Mouse (Mus musculus): Measurements from ENCODE around the gene Atp6v1f. TPM values are rescaled to one million over a fixed set of nuclear protein-coding genes. Genes with fewer than 3 reads are reported as not detected.

The Atp6v1f gene
- total and polyA plus RNA-seq, 3 experiments = 312 to 349 TPM; not detected in 1

DNA sequence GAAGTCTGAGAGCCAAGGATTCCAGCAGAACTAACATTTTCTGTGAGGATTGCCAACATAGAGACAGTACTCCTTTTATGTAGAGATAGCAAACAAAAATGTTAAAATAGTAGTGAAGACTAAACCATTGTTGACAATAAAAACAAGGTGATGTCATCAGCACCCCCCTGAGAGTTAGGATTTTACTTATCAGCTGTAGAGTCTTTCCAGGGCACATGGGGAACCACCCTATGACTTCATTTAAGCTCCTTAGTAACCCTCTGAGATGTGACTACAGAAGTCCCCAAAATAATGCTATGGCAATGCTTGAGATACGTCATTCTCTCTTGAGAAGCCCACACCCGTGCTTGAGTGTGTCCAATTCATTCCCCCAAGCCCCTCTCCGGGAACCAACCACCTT lies 4.1 kb upstream of the Atp6v1f start:
- no peaks in the 10 kb centered on the region for H3K9me3 ChIP-seq (replicated peaks; ENCODE audit: insufficient read depth, low read length)
- DNase-seq (ENCODE audit: low read depth, low spot score) = no peak
- peaks cover 6% of the 10 kb centered on the region for H3K79me2 ChIP-seq (ENCODE audit: control insufficient read depth, insufficient read depth, low read length, poor library complexity)
- H3K36me3 ChIP-seq (ENCODE audit: control insufficient read depth in 1 of 2, insufficient read depth in 2 of 2, low read length in 2 of 2) = peaks cover 0 to 3% of the 10 kb centered on the region in 2 experiments; a peak in 1 of 4 replicates
- H3K4me3 ChIP-seq (ENCODE audit: control insufficient read depth in 1 of 2, insufficient read depth in 1 of 2, low read depth in 2 of 2, low read length in 2 of 2) = no peak overlapping the region
- TF ChIP-seq ETS1 (IDR thresholded peaks at IDR 0.05; ENCODE audit: low read depth, low read length) (peak; percentile 53), RAD21 (IDR thresholded peaks at IDR 0.05; ENCODE audit: low read depth, low read length) (no peak)
- H3K27ac ChIP-seq (ENCODE audit: control insufficient read depth, low read depth, low read length) = no peak overlapping the region
- H3K4me1 ChIP-seq (ENCODE audit: control insufficient read depth in 1 of 2, insufficient read depth in 2 of 2, low read length in 2 of 2) = peaks cover 0 to 4% of the 10 kb centered on the region in 2 experiments; a peak in 1 of 4 replicates
- H3K27me3 ChIP-seq (ENCODE audit: control insufficient read depth in 1 of 2, insufficient read depth in 2 of 2, low read length in 2 of 2) = no peaks in the 10 kb centered on the region
- no peak overlapping the region for H3K9ac ChIP-seq (ENCODE audit: control insufficient read depth, low read depth, low read length, poor library complexity, severe bottlenecking)

DNA sequence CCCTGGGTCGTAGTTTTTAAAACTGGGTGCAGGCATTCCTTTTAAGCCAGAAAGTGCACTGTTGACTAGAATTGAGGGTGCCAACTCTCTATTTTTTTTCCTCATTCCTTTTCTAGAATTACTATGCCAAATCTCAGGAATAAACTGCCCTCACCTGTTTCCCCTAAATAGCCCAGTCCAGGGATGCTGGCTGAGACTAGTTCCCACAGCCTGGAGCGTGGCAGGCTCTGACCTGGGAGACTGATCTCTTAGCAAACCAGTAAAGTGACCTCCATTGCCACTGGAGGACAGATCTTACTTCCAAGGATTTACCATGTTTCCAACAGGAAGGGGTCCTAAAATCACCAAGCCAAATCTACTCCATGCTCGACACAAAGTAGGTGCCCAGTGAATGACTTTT lies 1.3 kb downstream of the Atp6v1f start:
- Histone ChIP-seq H3K9me3 (replicated peaks; ENCODE audit: insufficient read depth, low read length) (no peaks in the 10 kb centered on the region), H3K27me3 (ENCODE audit: control insufficient read depth in 1 of 2, insufficient read depth in 2 of 2, low read length in 2 of 2) (no peaks in the 10 kb centered on the region), H3K4me1 (ENCODE audit: control insufficient read depth in 1 of 2, insufficient read depth in 2 of 2, low read length in 2 of 2) (peaks cover 4 to 12% of the 10 kb centered on the region in 2 experiments; a peak in 3 of 4 replicates), H3K79me2 (ENCODE audit: control insufficient read depth, insufficient read depth, low read length, poor library complexity) (peaks cover 14% of the 10 kb centered on the region), H3K27ac (ENCODE audit: control insufficient read depth, low read depth, low read length) (no peak overlapping the region; the same call in 1 of the 2 replicates), H3K4me3 (ENCODE audit: control insufficient read depth in 1 of 2, insufficient read depth in 1 of 2, low read depth in 2 of 2, low read length in 2 of 2) (peak overlapping the region; percentile 93 to 94), H3K9ac (ENCODE audit: control insufficient read depth, low read depth, low read length, poor library complexity, severe bottlenecking) (peak overlapping the region; percentile 89), H3K36me3 (ENCODE audit: control insufficient read depth in 1 of 2, insufficient read depth in 2 of 2, low read length in 2 of 2) (peaks cover 3 to 14% of the 10 kb centered on the region in 2 experiments; a peak in 3 of 4 replicates)
- TF ChIP-seq MYC (IDR thresholded peaks at IDR 0.05; ENCODE audit: low read depth, low read length) = no peak
- TF ChIP-seq SIN3A (IDR thresholded peaks at IDR 0.05; ENCODE audit: low read length) = no peak
- no peak for TF ChIP-seq BHLHE40 (IDR thresholded peaks at IDR 0.05; ENCODE audit: borderline replicate concordance, low read depth, low read length)
- no peak for TF ChIP-seq TBP (IDR thresholded peaks at IDR 0.05; ENCODE audit: low read depth, low read length)
- TF ChIP-seq GATA1 (IDR thresholded peaks at IDR 0.05; ENCODE audit: low read depth, low read length) = no peak
- no peak for TF ChIP-seq POLR2A (IDR thresholded peaks at IDR 0.05; ENCODE audit: control insufficient read depth in 1 of 2, insufficient read depth in 1 of 2, low read depth in 1 of 2, low read length in 2 of 2, poor library complexity in 1 of 2)
- no peak for TF ChIP-seq NRF1 (IDR thresholded peaks at IDR 0.05; ENCODE audit: insufficient read depth, low read depth, low read length, poor library complexity, severe bottlenecking)
- no peak for TF ChIP-seq ZKSCAN1 (IDR thresholded peaks at IDR 0.05; ENCODE audit: low read depth, low read length)
- no peak for TF ChIP-seq MAZ (IDR thresholded peaks at IDR 0.05; ENCODE audit: low read depth, low read length)
- no peak for TF ChIP-seq MAFK (IDR thresholded peaks at IDR 0.05; ENCODE audit: borderline replicate concordance, low read depth, low read length)
- TF ChIP-seq KAT2A (conservative IDR thresholded peaks at IDR 0.05; ENCODE audit: low read depth, low read length) = no peak
- TF ChIP-seq E2F4 (IDR thresholded peaks at IDR 0.05; ENCODE audit: borderline replicate concordance, low read depth, low read length) = no peak
- no peak for TF ChIP-seq RAD21 (IDR thresholded peaks at IDR 0.05; ENCODE audit: low read depth, low read length)
- no peak for TF ChIP-seq UBTF (IDR thresholded peaks at IDR 0.05; ENCODE audit: borderline replicate concordance, insufficient read depth, low read depth, low read length)
- no peak for TF ChIP-seq POLR2AphosphoS2 (IDR thresholded peaks at IDR 0.05; ENCODE audit: low read length)
- DNase-seq (ENCODE audit: low read depth, low spot score) = no peak
